Comparison of ENCODE assay signal across 8 mouse cellular contexts in the genomic region with DNA sequence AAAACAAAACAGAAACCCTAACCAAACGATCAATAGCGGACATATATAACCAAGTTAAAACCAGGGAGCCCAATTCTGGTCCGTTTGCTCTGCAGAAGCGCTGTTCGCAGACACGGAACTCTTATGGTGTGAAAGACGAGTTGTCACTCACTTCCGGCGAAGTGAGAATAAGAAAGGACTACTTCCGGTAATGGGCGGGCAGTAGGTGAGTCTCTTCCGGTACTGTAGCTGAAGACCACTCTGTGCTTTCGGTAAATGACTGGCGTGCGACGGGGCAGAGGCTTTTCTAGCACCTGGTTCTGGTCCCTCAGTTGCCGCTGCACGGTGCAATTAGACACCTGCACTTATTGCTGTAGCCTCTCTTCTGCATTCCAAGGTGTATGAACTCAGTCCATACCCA. TPM values are rescaled to one million over a fixed set of nuclear protein-coding genes. Genes with fewer than 3 reads are reported as not detected.
A peak's percentile ranks its signal among the peaks of the same experiment; 100 is the strongest.
DNase-seq lines count a peak whose midpoint lies in the region; ATAC-seq lines count a peak whose summit lies in the region.

A gene (plus strand): TSS at position 176 of the 400 bp plus-strand sequence.

- H3K4me1 ChIP-seq in forebrain, embryonic 11.5 days (replicated peaks; ENCODE audit: control insufficient read depth, insufficient read depth, low read length), result peaks cover 17% of the 10 kb centered on the region
- peaks cover 23% of the 10 kb centered on the region for H3K4me1 ChIP-seq in lung, embryonic 15.5 days

- H3K9ac ChIP-seq in forebrain, embryonic 11.5 days (ENCODE audit: low read length), result peak within 1 kb of the TSS; percentile 60
- H3K9ac ChIP-seq in lung, embryonic 15.5 days, result peak within 1 kb of the TSS; percentile 47

- H3K4me3 ChIP-seq in forebrain, embryonic 11.5 days (ENCODE audit: low read depth, low read length), result peak within 1 kb of the TSS; percentile 54
- H3K4me3 ChIP-seq in lung, embryonic 15.5 days, result peak within 1 kb of the TSS; percentile 51

- H3K4me2 ChIP-seq in forebrain, embryonic 11.5 days (ENCODE audit: low read depth, low read length, severe bottlenecking), result peak within 1 kb of the TSS; percentile 60
- H3K4me2 ChIP-seq in lung, embryonic 15.5 days, result peak within 1 kb of the TSS; percentile 74

- H3K9me3 ChIP-seq in forebrain, embryonic 11.5 days (ENCODE audit: control insufficient read depth, low read length), result no peaks in the 10 kb centered on the region
- no peaks in the 10 kb centered on the region for H3K9me3 ChIP-seq in lung, embryonic 15.5 days

- peak; percentile 91 for DNase-seq in MEL-GATA-1-ER (ENCODE audit: extremely low read depth, low read depth)
- DNase-seq in c-Kit-positive CD71-positive TER-119-negative erythroid progenitor cells, embryonic 14.5 days (ENCODE audit: low read depth), result peak; percentile 87
- peak; percentile 78 for DNase-seq in forebrain, embryonic 11.5 days (ENCODE audit: low spot score)
- DNase-seq in layer of hippocampus, adult 8-10 months (ENCODE audit: low spot score in 2 of 2), result peak in 1 of 2 experiments; percentile 83
- peak; percentile 83 for DNase-seq in retina, adult 2 months (ENCODE audit: low read depth, low spot score)
- DNase-seq in thymus, postnatal 4 days, result peak; percentile 78

- 1% methylated on average over 18 of the region's 18 CpGs for WGBS in forebrain, embryonic 11.5 days
- WGBS in lung, embryonic 15.5 days, result under 1% methylated on average over 18 of the region's 18 CpGs

- peak; percentile 72 for ATAC-seq in forebrain, embryonic 11.5 days (replicated peaks; ENCODE audit: low FRiP score)
- peak; percentile 68 to 78; a peak in 3 of 4 replicates for ATAC-seq in hematopoietic stem cell, adult 5-6 weeks (replicated peaks in 1 of 2; ENCODE audit: insufficient read depth in 1 of 2, low FRiP score in 2 of 2, low TSS enrichment in 1 of 2, low read depth in 1 of 2, poor library complexity in 2 of 2, severe bottlenecking in 2 of 2)
- peak; percentile 56; the same call in 1 of the 2 replicates for ATAC-seq in lung, embryonic 15.5 days (ENCODE audit: borderline replicate concordance, extremely low read depth, low FRiP score, low TSS enrichment)

- no peaks in the 10 kb centered on the region; the same call in 1 of the 2 replicates for H3K36me3 ChIP-seq in forebrain, embryonic 11.5 days (ENCODE audit: control insufficient read depth, insufficient read depth, low read length)
- H3K36me3 ChIP-seq in lung, embryonic 15.5 days, result peaks cover 19% of the 10 kb centered on the region

- peaks cover 12% of the 10 kb centered on the region for H3K27me3 ChIP-seq in forebrain, embryonic 11.5 days (ENCODE audit: control insufficient read depth, insufficient read depth, low read length)
- peaks cover 41% of the 10 kb centered on the region for H3K27me3 ChIP-seq in lung, embryonic 15.5 days

- no peak within 1 kb of the TSS for H3K27ac ChIP-seq in forebrain, embryonic 11.5 days (ENCODE audit: low read depth, low read length)
- H3K27ac ChIP-seq in lung, embryonic 15.5 days, result peak within 1 kb of the TSS; percentile 45; the same call in 1 of the 2 replicates

RNA-seq across cellular contexts. Expression of the gene that starts here (rescaled TPM):
- polyA plus RNA-seq in forebrain, embryonic 11.5 days (2014; fragmentation: Nextera tagmentation; extraction: Ambion mirVana), result 28.4 and 33.6 TPM in 2 replicates
- total RNA-seq in hematopoietic stem cell, adult 5-6 weeks (2017), result 16.5 and 17.6 TPM in 2 replicates
- total RNA-seq in layer of hippocampus, adult 8-10 months (2022), result 10 to 100 TPM; 22.8 to 29.0 (median 26.5) TPM
- polyA plus RNA-seq in lung, embryonic 15.5 days (2015; fragmentation: Nextera tagmentation; extraction: Ambion mirVana), result 25.2 and 26.5 TPM in 2 replicates
